Mouse (Mus musculus): ENCODE measurements around the gene Acad10. TPM values are rescaled to one million over a fixed set of nuclear protein-coding genes. Genes with fewer than 3 reads are reported as not detected.

Gene Acad10
- total RNA-seq, 2 experiments from 2014 or later = 7.3 to 9.3 TPM

- DNase-seq = no peak
Observed at GRCm38 (mm10) chr5:121597332-121597731, 63.0 kb downstream of the Acad10 start.

GRCm38 (mm10) chr5:121596226-121596625, 64.1 kb downstream of the Acad10 start:
- no peak for DNase-seq

GRCm38 (mm10) chr5:121595758-121596157, 64.6 kb downstream of the Acad10 start:
- DNase-seq = no peak

GRCm38 (mm10) chr5:121594714-121595313, 65.5 kb downstream of the Acad10 start:
- DNase-seq = no peak

GRCm38 (mm10) chr5:121593451-121594401, 66.6 kb downstream of the Acad10 start, which contains the start of gene Aldh2:
TSS of gene Aldh2 (minus strand) at chr5:121593824.
- DNase-seq = peak; percentile 91

- no peak for DNase-seq
Observed at GRCm38 (mm10) chr5:121592816-121593407, 67.4 kb downstream of the Acad10 start.

GRCm38 (mm10) chr5:121592064-121592815, 68.1 kb downstream of the Acad10 start:
- no peak for DNase-seq

GRCm38 (mm10) chr5:121591417-121592063, 68.8 kb downstream of the Acad10 start:
- no peak for DNase-seq

GRCm38 (mm10) chr5:121589928-121590327, 70.4 kb downstream of the Acad10 start:
- DNase-seq = no peak

- peak; percentile 72 for DNase-seq
Observed at GRCm38 (mm10) chr5:121586400-121587039, 73.8 kb downstream of the Acad10 start.

GRCm38 (mm10) chr5:121585699-121586098, 74.6 kb downstream of the Acad10 start:
- no peak for DNase-seq

- no peak for DNase-seq
Observed at GRCm38 (mm10) chr5:121585005-121585404, 75.3 kb downstream of the Acad10 start.

GRCm38 (mm10) chr5:121583765-121584501, 76.4 kb downstream of the Acad10 start:
- DNase-seq = peak; percentile 97

- DNase-seq = no peak
Observed at GRCm38 (mm10) chr5:121581945-121582344, 78.4 kb downstream of the Acad10 start.

- peak; percentile 78 for DNase-seq
Observed at GRCm38 (mm10) chr5:121576927-121577488, 83.3 kb downstream of the Acad10 start.

GRCm38 (mm10) chr5:121575867-121576266, 84.4 kb downstream of the Acad10 start:
- DNase-seq = no peak

- DNase-seq = no peak
Observed at GRCm38 (mm10) chr5:121574145-121574544, 86.2 kb downstream of the Acad10 start.
